Mouse (Mus musculus): ENCODE results near the gene Adap1.

DNA sequence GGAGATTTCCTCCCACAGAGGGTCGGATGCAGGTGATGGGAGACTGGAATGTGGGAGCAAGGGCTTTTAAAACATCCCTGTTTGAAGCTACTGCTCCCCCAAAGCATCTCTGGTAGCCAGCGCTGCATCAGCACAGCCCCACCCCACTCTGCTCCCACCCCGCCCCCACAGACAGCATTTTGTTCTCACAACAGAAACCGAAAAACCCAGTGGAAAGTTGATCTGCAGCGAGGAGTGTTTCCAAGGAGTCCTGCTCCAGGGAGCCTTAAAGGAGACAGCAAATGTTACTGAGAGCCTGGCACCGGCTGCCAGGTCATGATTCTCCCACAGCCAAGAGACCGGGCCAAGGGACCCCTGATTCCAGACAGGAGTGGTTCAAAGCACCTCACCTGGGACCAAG lies 5.3 kb upstream of the Adap1 start:
- TF ChIP-seq CTCF (IDR thresholded peaks at IDR 0.05; ENCODE audit: low read depth) (no peak), EP300 (optimal IDR thresholded peaks at IDR 0.05) (no peak)

Measured in stomach, postnatal 0 days (tissue).